ENCODE assay signal across 14 mouse cellular contexts in genomic region chr11:102779081-102779638, GRCm38 (mm10). TPM values are rescaled to one million over a fixed set of nuclear protein-coding genes. Genes with fewer than 3 reads are reported as not detected.
DNase-seq lines count a peak whose midpoint lies in the region; ATAC-seq lines count a peak whose summit lies in the region.
"Had no signal": no experiment of that assay in that cellular context is flagged by ENCODE, and none has a peak within 500 bp of the region (broad histone marks: within the 10 kb centered on the region; RNA-seq: fewer than 3 reads in every experiment).

No protein-coding gene starts in this region.

- peaks cover 75% of the 10 kb centered on the region for H3K4me1 ChIP-seq in heart, embryonic 13.5 days
- H3K4me1 ChIP-seq in limb, embryonic 13.5 days = peaks cover 40% of the 10 kb centered on the region

- WGBS in heart, embryonic 13.5 days = 79% methylated on average over 8 of the region's 8 CpGs
- 81% methylated on average over 8 of the region's 8 CpGs for WGBS in limb, embryonic 13.5 days

- H3K4me3 ChIP-seq in heart, embryonic 13.5 days = no peak overlapping the region
- no peak overlapping the region for H3K4me3 ChIP-seq in limb, embryonic 13.5 days
- H3K4me3 ChIP-seq: erythroblast, embryonic 14.5 days; intestine, embryonic 15.5 days; midbrain, embryonic 13.5 days had no signal

- no peak for DNase-seq in heart, postnatal 36 days
- peak; percentile 82 for DNase-seq in left cerebral cortex, postnatal 4 days
- no peak for DNase-seq in left cerebral cortex, postnatal 36 days (ENCODE audit: low spot score in 2 of 2)
- peak; percentile 55 for DNase-seq in cerebellum, adult 9-10 months
- DNase-seq in kidney, postnatal 14 days = no peak
- DNase-seq: embryo, embryonic 11 days; layer of hippocampus, adult 9-11 months had no signal

- H3K36me3 ChIP-seq in heart, embryonic 13.5 days = peaks cover 16% of the 10 kb centered on the region
- H3K36me3 ChIP-seq in limb, embryonic 13.5 days = peaks cover 16% of the 10 kb centered on the region
- H3K36me3 ChIP-seq: intestine, embryonic 15.5 days had no signal

- intact Hi-C loops in heart, postnatal 36 days (cut with DNase I) = no loop called here
- intact Hi-C loops in left cerebral cortex, postnatal 4 days (cut with DNase I) = loop anchor here (5.0 kb wide), 1 partner anchor 38 kb away; the partner anchor contains the start of gene Gjc1
- intact Hi-C loops in left cerebral cortex, postnatal 36 days (cut with DNase I) = loop anchor here (5.0 to 10.0 kb wide), 2 partner anchors 38 to 216 kb away; partner anchors contain the start of gene Gjc1

- ATAC-seq in heart, embryonic 13.5 days (ENCODE audit: extremely low read depth, insufficient number of reproducible peaks, low FRiP score, low TSS enrichment) = no peak
- no peak for ATAC-seq in limb, embryonic 13.5 days (ENCODE audit: low FRiP score, low read depth)
- ATAC-seq: intestine, embryonic 15.5 days; midbrain, embryonic 13.5 days had no signal

- H3K9ac ChIP-seq in heart, embryonic 13.5 days = peak overlapping the region; percentile 53; the same call in 1 of the 2 replicates
- H3K9ac ChIP-seq in limb, embryonic 13.5 days = 0 out of 2 replicates have a peak overlapping the region, but pooled peaks have one; percentile 48
- H3K9ac ChIP-seq: intestine, embryonic 15.5 days; midbrain, embryonic 13.5 days had no signal

- H3K4me2 ChIP-seq in heart, embryonic 13.5 days = no peak overlapping the region
- no peak overlapping the region for H3K4me2 ChIP-seq in limb, embryonic 13.5 days (replicated peaks)
- H3K4me2 ChIP-seq: intestine, embryonic 15.5 days; midbrain, embryonic 13.5 days had no signal

- peaks cover 5% of the 10 kb centered on the region; the same call in 1 of the 2 replicates for H3K27me3 ChIP-seq in heart, embryonic 13.5 days (replicated peaks)
- no peaks in the 10 kb centered on the region for H3K27me3 ChIP-seq in limb, embryonic 13.5 days
- H3K27me3 ChIP-seq: intestine, embryonic 15.5 days had no signal

- no peaks in the 10 kb centered on the region for H3K9me3 ChIP-seq in heart, embryonic 13.5 days
- H3K9me3 ChIP-seq in limb, embryonic 13.5 days = no peaks in the 10 kb centered on the region
- H3K9me3 ChIP-seq: intestine, embryonic 15.5 days; midbrain, embryonic 13.5 days had no signal

- no peak overlapping the region; the same call in 1 of the 2 replicates for H3K27ac ChIP-seq in heart, embryonic 13.5 days (replicated peaks)
- H3K27ac ChIP-seq in limb, embryonic 13.5 days = peak overlapping the region; percentile 39; the same call in 1 of the 2 replicates
- H3K27ac ChIP-seq: intestine, embryonic 15.5 days; midbrain, embryonic 13.5 days had no signal

RNA-seq across cellular contexts. Expression of gene Adam11, which starts 17.9 kb away (rescaled TPM):
- 6.7 and 7.3 TPM in 2 replicates for polyA plus RNA-seq in heart, embryonic 13.5 days (2015; fragmentation: Nextera tagmentation; extraction: Ambion mirVana)
- total RNA-seq in heart, postnatal 36 days (2021) = 1 to 10 TPM; 4.1 to 6.2 TPM
- total RNA-seq in left cerebral cortex, postnatal 4 days (2021) = 100 to 1,000 TPM; 103 to 110 TPM
- total RNA-seq in left cerebral cortex, postnatal 36 days (2021) = 100 to 1,000 TPM; 129 to 139 TPM
- polyA plus RNA-seq in limb, embryonic 13.5 days (2015; fragmentation: Nextera tagmentation; extraction: Ambion mirVana) = 14.7 and 15.8 TPM in 2 replicates
- total RNA-seq: granulocyte monocyte progenitor cell, adult 5-6 weeks had no signal

RNA-seq across cellular contexts. Expression of gene Gjc1, which starts 40.3 kb away (rescaled TPM):
- 46.5 and 50.3 TPM in 2 replicates for polyA plus RNA-seq in heart, embryonic 13.5 days (2015; fragmentation: Nextera tagmentation; extraction: Ambion mirVana)
- total RNA-seq in heart, postnatal 36 days (2021) = 10 to 100 TPM; 23.6 to 33.0 TPM
- 10 to 100 TPM; 46.7 to 60.2 TPM for total RNA-seq in left cerebral cortex, postnatal 4 days (2021)
- total RNA-seq in left cerebral cortex, postnatal 36 days (2021) = 1 to 10 TPM; 6.0 to 7.5 TPM
- 75.6 and 78.1 TPM in 2 replicates for polyA plus RNA-seq in limb, embryonic 13.5 days (2015; fragmentation: Nextera tagmentation; extraction: Ambion mirVana)
- total RNA-seq: granulocyte monocyte progenitor cell, adult 5-6 weeks had no signal
- polyA plus RNA-seq: erythroblast, embryonic 14.5 days had no signal

RNA-seq across cellular contexts. Expression of gene Higd1b, which starts 56.5 kb away (rescaled TPM):
- polyA plus RNA-seq in heart, embryonic 13.5 days (2015; fragmentation: Nextera tagmentation; extraction: Ambion mirVana) = not detected in 2 replicates
- 10 to 100 TPM; 12.7 to 17.0 TPM for total RNA-seq in heart, postnatal 36 days (2021)
- 1 to 10 TPM; 3.8 to 6.7 TPM for total RNA-seq in left cerebral cortex, postnatal 4 days (2021)
- total RNA-seq in left cerebral cortex, postnatal 36 days (2021) = 1 to 10 TPM; 4.7 to 5.3 TPM
- not detected in 2 replicates for polyA plus RNA-seq in limb, embryonic 13.5 days (2015; fragmentation: Nextera tagmentation; extraction: Ambion mirVana)
- total RNA-seq: granulocyte monocyte progenitor cell, adult 5-6 weeks had no signal
- polyA plus RNA-seq: erythroblast, embryonic 14.5 days; neural tube, embryonic 11.5 days had no signal

Comparison
In these comparisons a context has a peak if more than half of its experiments do, and no peak if none do; other contexts are left out.
1. DNase-seq: peak in left cerebral cortex, postnatal 4 days (single experiment) and cerebellum, adult 9-10 months (single experiment); none in heart, postnatal 36 days (0 of 2), left cerebral cortex, postnatal 36 days (0 of 2) and kidney, postnatal 14 days (single experiment).
2. RNA of gene Adam11, which starts 17.9 kb away (total RNA-seq): 129 to 139 TPM in left cerebral cortex, postnatal 36 days and 103 to 110 TPM in left cerebral cortex, postnatal 4 days; 4.1 to 6.2 TPM in heart, postnatal 36 days; every median in the first group is over 10 times any median in the second.